Mouse (Mus musculus) adrenal gland, adult 18-20 months (tissue): Measurements from ENCODE around the gene Neil1. TPM values are rescaled to one million over a fixed set of nuclear protein-coding genes. Genes with fewer than 3 reads are reported as not detected.
A peak's percentile ranks its signal among the peaks of the same experiment; 100 is the strongest.

Experiments used
- DNase-seq, 2 experiments: peaks; one replicate each; pipeline ENCODE4 v3.0.0; 2021 to 2022; ENCODE audit warnings: low spot score in 2 of 2
- long read RNA-seq, 2 experiments: library from polyadenylated mRNA; stranded (forward); transcript quantifications; one replicate each; pipeline ENCODE4 v2.0.0; 2021
- total RNA-seq, 2 experiments: library from RNA; stranded (reverse); gene quantifications; 1 replicate in 1 of 2; 2 replicates in 1 of 2; pipeline ENCODE4 v1.2.3; 2021

Gene Neil1
- 10 to 100 TPM in 1 of 2 experiments, 1 to 10 TPM in 1; 8.2 to 11.1 TPM for total RNA-seq
- long read RNA-seq, experiment 1, partial matches to known transcripts, result 0 of 6 reads
- long read RNA-seq, experiment 1, other reads (novel, unspliced or antisense), result 3 of 6 reads
- long read RNA-seq, experiment 2, transcript Neil1-201 (9 exons, 1,170 nt), result minor isoform, 5 of 16 reads
- long read RNA-seq, experiment 2, transcript Neil1-203 (10 exons, 1,693 nt), result major isoform, 8 of 16 reads
- long read RNA-seq, experiment 2, partial matches to known transcripts, result 1 of 16 reads
- long read RNA-seq, experiment 2, other reads (novel, unspliced or antisense), result 2 of 16 reads

- peak; percentile 71 to 77 for DNase-seq
Observed at GRCm38 (mm10) chr9:57148144-57148878, at the start of gene Neil1. Gene Neil1 (minus strand): TSS chr9:57148305.

GRCm38 (mm10) chr9:57197414-57197813 lies 49.3 kb upstream of the Neil1 start:
- no peak for DNase-seq

GRCm38 (mm10) chr9:57196708-57197107 lies 48.6 kb upstream of the Neil1 start:
- DNase-seq, result no peak

GRCm38 (mm10) chr9:57168411-57168810 lies 20.3 kb upstream of the Neil1 start:
- no peak for DNase-seq

- no peak for DNase-seq
Observed at GRCm38 (mm10) chr9:57166173-57166572, 18.1 kb upstream of the Neil1 start.

- no peak for DNase-seq
Observed at GRCm38 (mm10) chr9:57163137-57163536, 15.0 kb upstream of the Neil1 start.

GRCm38 (mm10) chr9:57162496-57162895 lies 14.4 kb upstream of the Neil1 start:
- no peak for DNase-seq

GRCm38 (mm10) chr9:57158506-57158905 lies 10.4 kb upstream of the Neil1 start:
- no peak for DNase-seq

- peak; percentile 78 to 79 for DNase-seq
Observed at GRCm38 (mm10) chr9:57158013-57158470, 9.9 kb upstream of the Neil1 start, which contains the start of gene Commd4. Gene Commd4 (minus strand): TSS chr9:57158331.

- no peak for DNase-seq
Observed at GRCm38 (mm10) chr9:57157499-57157898, 9.4 kb upstream of the Neil1 start.

GRCm38 (mm10) chr9:57156823-57157222 lies 8.7 kb upstream of the Neil1 start:
- no peak for DNase-seq

- no peak for DNase-seq
Observed at GRCm38 (mm10) chr9:57156383-57156782, 8.3 kb upstream of the Neil1 start.

- DNase-seq, result no peak
Observed at GRCm38 (mm10) chr9:57152331-57152730, 4.2 kb upstream of the Neil1 start.

- DNase-seq, result no peak
Observed at GRCm38 (mm10) chr9:57150192-57150591, 2.1 kb upstream of the Neil1 start.

GRCm38 (mm10) chr9:57149021-57149420 lies 916 bp upstream of the Neil1 start:
- no peak for DNase-seq

GRCm38 (mm10) chr9:57147205-57148143 lies 631 bp downstream of the Neil1 start:
- DNase-seq, result no peak

GRCm38 (mm10) chr9:57146451-57147066 lies 1.5 kb downstream of the Neil1 start:
- no peak for DNase-seq

- no peak for DNase-seq
Observed at GRCm38 (mm10) chr9:57144830-57145229, 3.3 kb downstream of the Neil1 start.

GRCm38 (mm10) chr9:57143212-57143611 lies 4.9 kb downstream of the Neil1 start:
- no peak for DNase-seq

- no peak for DNase-seq
Observed at GRCm38 (mm10) chr9:57141417-57142353, 6.4 kb downstream of the Neil1 start.
